Mouse (Mus musculus): ENCODE data around the gene Rhobtb3.

DNA sequence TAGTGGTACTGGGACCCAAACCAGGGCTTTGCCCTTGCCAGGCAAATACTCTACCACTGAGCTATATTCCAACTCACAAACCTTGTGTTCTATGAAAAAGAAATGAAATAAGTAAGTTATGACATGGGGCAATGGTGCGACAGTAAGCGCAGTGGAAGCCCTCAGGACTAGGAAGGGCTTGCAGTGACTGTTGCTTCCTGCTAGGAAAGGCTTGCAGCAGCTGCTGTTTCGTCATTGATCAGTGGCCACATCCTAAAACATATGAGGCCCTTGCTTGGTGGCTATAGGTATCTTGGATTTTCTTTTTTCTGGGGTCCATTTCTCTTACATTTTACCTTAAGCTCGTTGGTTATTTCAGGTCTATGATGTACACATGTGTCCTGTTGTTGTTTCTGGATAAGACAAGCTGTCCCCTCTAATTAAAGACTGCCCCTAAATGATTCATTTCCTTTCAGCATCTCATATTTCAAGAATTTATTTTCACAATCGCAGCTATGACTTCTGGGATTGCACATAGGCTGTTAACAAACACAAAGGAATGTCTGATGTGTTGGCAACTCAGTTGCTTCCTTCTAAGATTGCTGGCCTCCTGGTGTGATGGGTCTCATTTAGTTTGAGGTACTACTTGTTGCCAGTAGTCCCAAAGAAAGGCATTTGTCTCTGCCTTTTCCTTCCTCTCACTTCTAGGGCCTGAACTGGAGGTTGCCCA lies 119.0 kb downstream of the Rhobtb3 start:
- TF ChIP-seq POLR2A (IDR thresholded peaks at IDR 0.05; ENCODE audit: borderline replicate concordance, low read depth, low read length) (no peak), CTCF (IDR thresholded peaks at IDR 0.05; ENCODE audit: low read depth, low read length) (no peak)

All from bone marrow macrophage, adult 2 months (primary cell).